Mouse (Mus musculus) C2C12 (cell line): ENCODE results near the gene Pts.

Experiments
- CTCF ChIP-seq: IDR thresholded peaks from one replicate; pipeline ENCODE4 v1.5.1; 2011; ENCODE audit not compliant: control insufficient read depth, insufficient read depth, insufficient read length
- MAX ChIP-seq: IDR thresholded peaks from one replicate; pipeline ENCODE4 v1.6.1; 2011; ENCODE audit warnings: mild to moderate bottlenecking, control low read depth
- MYOD1 ChIP-seq: IDR thresholded peaks from one replicate; pipeline ENCODE4 v1.6.1; 2011; ENCODE audit warnings: low read depth; ENCODE audit not compliant: control insufficient read depth, insufficient read length

DNA sequence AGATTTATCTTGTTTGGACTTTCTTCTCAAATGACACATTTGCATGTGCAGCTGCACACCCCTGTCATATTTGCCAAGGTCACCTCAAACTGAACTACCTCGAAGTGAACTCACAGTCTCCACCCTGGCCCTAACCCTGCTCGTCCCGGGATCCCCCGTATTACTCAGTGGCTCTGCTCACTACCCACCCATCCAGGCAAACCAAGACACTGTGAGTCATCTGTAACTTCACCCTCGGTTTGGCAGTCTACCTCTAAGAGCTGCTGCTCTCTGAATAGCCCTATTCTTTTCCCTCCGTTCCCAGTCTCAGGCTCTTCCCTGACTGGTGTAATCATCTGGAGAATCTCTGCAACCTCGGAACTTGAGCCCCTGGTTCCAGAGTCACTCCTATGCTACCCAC lies 51.9 kb downstream of the Pts start:
- TF ChIP-seq MAX (no peak), CTCF (no peak), MYOD1 (no peak)
